ENCODE assay signal across 8 mouse cellular contexts in genomic region chr8:84067047-84067573, GRCm38 (mm10). TPM values are rescaled to one million over a fixed set of nuclear protein-coding genes. Genes with fewer than 3 reads are reported as not detected.
DNase-seq lines count a peak whose midpoint lies in the region; ATAC-seq and TF ChIP-seq lines count a peak whose summit lies in the region.

No protein-coding gene starts in this region.

- H3K36me3 ChIP-seq in hindbrain, embryonic 11.5 days (ENCODE audit: control insufficient read depth, insufficient read depth, low read length) = no peaks in the 10 kb centered on the region
- no peaks in the 10 kb centered on the region for H3K36me3 ChIP-seq in lung, postnatal 0 days (ENCODE audit: insufficient read depth, low read length)

- no peak for TF ChIP-seq CTCF in lung, postnatal 0 days (IDR thresholded peaks at IDR 0.05)

- peak; percentile 96 for DNase-seq in NIH3T3 (ENCODE audit: low read depth)
- peak; percentile 92 for DNase-seq in cerebellum, adult 9-11 months
- DNase-seq in frontal cortex, adult 2 months (ENCODE audit: extremely low spot score in 1 of 2, low spot score in 1 of 2) = peak; percentile 85 to 96
- peak; percentile 94 for DNase-seq in hindbrain, embryonic 11.5 days (ENCODE audit: low spot score)
- DNase-seq in layer of hippocampus, postnatal 10 days (ENCODE audit: low spot score in 2 of 2) = peak; percentile 98
- peak; percentile 94 for DNase-seq in lung, postnatal 0 days (ENCODE audit: low spot score)
- peak; percentile 98 for DNase-seq in ovary, postnatal 10 days (ENCODE audit: low spot score)
- peak; percentile 92 for DNase-seq in thymus, postnatal 0 days (ENCODE audit: low spot score)

- H3K4me3 ChIP-seq in hindbrain, embryonic 11.5 days (ENCODE audit: low read depth, low read length) = peak overlapping the region; percentile 73
- peak overlapping the region; percentile 83 for H3K4me3 ChIP-seq in lung, postnatal 0 days (ENCODE audit: low read depth, low read length)

- H3K27ac ChIP-seq in hindbrain, embryonic 11.5 days (ENCODE audit: low read depth, low read length) = peak overlapping the region; percentile 89
- H3K27ac ChIP-seq in lung, postnatal 0 days (ENCODE audit: low read length) = peak overlapping the region; percentile 96

- H3K4me1 ChIP-seq in hindbrain, embryonic 11.5 days (replicated peaks; ENCODE audit: control insufficient read depth, insufficient read depth, low read length) = peaks cover 10% of the 10 kb centered on the region; the same call in 1 of the 2 replicates
- peaks cover 24% of the 10 kb centered on the region; the same call in 1 of the 2 replicates for H3K4me1 ChIP-seq in lung, postnatal 0 days (ENCODE audit: insufficient read depth, low read depth, low read length)

- H3K27me3 ChIP-seq in hindbrain, embryonic 11.5 days (ENCODE audit: control insufficient read depth, insufficient read depth, low read length) = no peaks in the 10 kb centered on the region
- no peaks in the 10 kb centered on the region for H3K27me3 ChIP-seq in lung, postnatal 0 days (replicated peaks; ENCODE audit: insufficient read depth, low read length)

- under 1% methylated on average over 46 of the region's 58 CpGs for WGBS in hindbrain, embryonic 11.5 days
- WGBS in lung, postnatal 0 days = 2% methylated on average over 30 of the region's 58 CpGs

- ATAC-seq in hindbrain, embryonic 11.5 days (ENCODE audit: low FRiP score) = peak; percentile 76
- ATAC-seq in lung, postnatal 0 days = peak; percentile 73

- H3K9me3 ChIP-seq in hindbrain, embryonic 11.5 days (ENCODE audit: control insufficient read depth, low read length) = no peaks in the 10 kb centered on the region
- H3K9me3 ChIP-seq in lung, postnatal 0 days (ENCODE audit: low read length) = no peaks in the 10 kb centered on the region

- peak overlapping the region; percentile 38 for H3K4me2 ChIP-seq in hindbrain, embryonic 11.5 days (replicated peaks; ENCODE audit: low read depth, low read length)
- peak overlapping the region; percentile 37 for H3K4me2 ChIP-seq in lung, postnatal 0 days (replicated peaks; ENCODE audit: low read depth, low read length)

- TF ChIP-seq EP300 in lung, postnatal 0 days (IDR thresholded peaks at IDR 0.05) = peak; percentile 50; the same call in 1 of the 2 replicates

- peak overlapping the region; percentile 83 for H3K9ac ChIP-seq in hindbrain, embryonic 11.5 days (ENCODE audit: low read depth, low read length)
- H3K9ac ChIP-seq in lung, postnatal 0 days (replicated peaks; ENCODE audit: low read depth) = peak overlapping the region; percentile 78

RNA-seq across cellular contexts. Expression of gene Rfx1, which starts 0.5 kb away (rescaled TPM):
- polyA plus RNA-seq in frontal cortex, adult 2 months (2012; rRNA removed) = 36.6 and 37.9 TPM in 2 replicates
- polyA plus RNA-seq in hindbrain, embryonic 11.5 days (2014; fragmentation: Nextera tagmentation; extraction: Ambion mirVana) = 5.5 and 8.8 TPM in 2 replicates
- total RNA-seq in layer of hippocampus, postnatal 10 days (2021) = 10 to 100 TPM; 20.9 to 21.5 TPM
- polyA plus RNA-seq in lung, postnatal 0 days (2015; fragmentation: Nextera tagmentation; extraction: Ambion mirVana) = 4.5 and 5.2 TPM in 2 replicates
- 5.4 and 6.1 TPM in 2 replicates for polyA plus RNA-seq in thymus, postnatal 0 days (2015; fragmentation: Nextera tagmentation; extraction: Ambion mirVana)

RNA-seq across cellular contexts. Expression of gene Gm10643, which starts 2.2 kb away (rescaled TPM):
- polyA plus RNA-seq in frontal cortex, adult 2 months (2012; rRNA removed) = 3.7 and 5.3 TPM in 2 replicates
- 2.0 and 2.2 TPM in 2 replicates for polyA plus RNA-seq in hindbrain, embryonic 11.5 days (2014; fragmentation: Nextera tagmentation; extraction: Ambion mirVana)
- 1 to 10 TPM; 3.0 to 5.3 TPM for total RNA-seq in layer of hippocampus, postnatal 10 days (2021)
- polyA plus RNA-seq in lung, postnatal 0 days (2015; fragmentation: Nextera tagmentation; extraction: Ambion mirVana) = 1.2 and 1.3 TPM in 2 replicates
- polyA plus RNA-seq in thymus, postnatal 0 days (2015; fragmentation: Nextera tagmentation; extraction: Ambion mirVana) = 0.90 TPM in 2 replicates

RNA-seq across cellular contexts. Expression of gene Rln3, which starts 22.3 kb away (rescaled TPM):
- polyA plus RNA-seq in frontal cortex, adult 2 months (2012; rRNA removed) = not detected in 2 replicates
- 0.48 TPM in 1 of 2 replicates, not detected in the other for polyA plus RNA-seq in hindbrain, embryonic 11.5 days (2014; fragmentation: Nextera tagmentation; extraction: Ambion mirVana)
- not detected for total RNA-seq in layer of hippocampus, postnatal 10 days (2021)
- polyA plus RNA-seq in lung, postnatal 0 days (2015; fragmentation: Nextera tagmentation; extraction: Ambion mirVana) = 0.26 TPM in 1 of 2 replicates, not detected in the other
- 5.3 and 5.7 TPM in 2 replicates for polyA plus RNA-seq in thymus, postnatal 0 days (2015; fragmentation: Nextera tagmentation; extraction: Ambion mirVana)

RNA-seq across cellular contexts. Expression of gene Il27ra, which starts 24.7 kb away (rescaled TPM):
- polyA plus RNA-seq in frontal cortex, adult 2 months (2012; rRNA removed) = 0.40 and 0.42 TPM in 2 replicates
- polyA plus RNA-seq in hindbrain, embryonic 11.5 days (2014; fragmentation: Nextera tagmentation; extraction: Ambion mirVana) = not detected in 2 replicates
- total RNA-seq in layer of hippocampus, postnatal 10 days (2021) = 1 to 10 TPM; 1.4 to 1.7 TPM
- polyA plus RNA-seq in lung, postnatal 0 days (2015; fragmentation: Nextera tagmentation; extraction: Ambion mirVana) = 0.56 and 0.93 TPM in 2 replicates
- polyA plus RNA-seq in thymus, postnatal 0 days (2015; fragmentation: Nextera tagmentation; extraction: Ambion mirVana) = 20.3 and 20.5 TPM in 2 replicates

RNA-seq across cellular contexts. Expression of gene Dcaf15, which starts 37.5 kb away (rescaled TPM):
- polyA plus RNA-seq in frontal cortex, adult 2 months (2012; rRNA removed) = 32.9 and 40.8 TPM in 2 replicates
- polyA plus RNA-seq in hindbrain, embryonic 11.5 days (2014; fragmentation: Nextera tagmentation; extraction: Ambion mirVana) = 12.5 and 12.8 TPM in 2 replicates
- 10 to 100 TPM; 31.8 to 31.9 TPM for total RNA-seq in layer of hippocampus, postnatal 10 days (2021)
- 5.1 TPM in 2 replicates for polyA plus RNA-seq in lung, postnatal 0 days (2015; fragmentation: Nextera tagmentation; extraction: Ambion mirVana)
- 14.7 and 18.1 TPM in 2 replicates for polyA plus RNA-seq in thymus, postnatal 0 days (2015; fragmentation: Nextera tagmentation; extraction: Ambion mirVana)

Comparison
In these comparisons a context has a peak if more than half of its experiments do, and no peak if none do; other contexts are left out.
1. Peak in every context shown above with its lines: DNase-seq, ATAC-seq, H3K4me3 ChIP-seq and H3K27ac ChIP-seq.